Mouse (Mus musculus) small intestine, adult 2 months (tissue): ENCODE results near the gene Il16. TPM values are rescaled to one million over a fixed set of nuclear protein-coding genes. Genes with fewer than 3 reads are reported as not detected.

ENCODE experiments used
- H3K27ac ChIP-seq: fragments of 200-500 bp; 2 replicates; pipeline ENCODE4 v1.5.1; 2012; ENCODE audit warnings: low read depth, low read length, control low read depth, inconsistent platforms; ENCODE audit not compliant: insufficient read depth
- H3K27me3 ChIP-seq: fragments of 200-500 bp; 2 replicates; pipeline ENCODE4 v1.6.1; 2012; ENCODE audit warnings: mild to moderate bottlenecking, moderate library complexity, low read length, inconsistent platforms; ENCODE audit not compliant: control insufficient read depth, insufficient read depth
- H3K36me3 ChIP-seq: fragments of 200-500 bp; 2 replicates; pipeline ENCODE4 v1.6.1; 2012; ENCODE audit warnings: mild to moderate bottlenecking, low read length, control low read depth, inconsistent platforms; ENCODE audit not compliant: control insufficient read depth, insufficient read depth
- H3K4me1 ChIP-seq: fragments of 200-500 bp; 2 replicates; pipeline ENCODE4 v1.6.1; 2012; ENCODE audit warnings: low read length, inconsistent platforms, mixed read lengths; ENCODE audit not compliant: control insufficient read depth, insufficient read depth, insufficient read length
- H3K4me3 ChIP-seq: fragments of 200-500 bp; 2 replicates; pipeline ENCODE4 v1.5.1; 2012; ENCODE audit warnings: low read depth, mild to moderate bottlenecking, control low read depth, inconsistent platforms, low read length, moderate library complexity
- CTCF ChIP-seq: fragments of 200-500 bp; IDR thresholded peaks from 2 replicates; pipeline ENCODE4 v1.5.1; 2012; ENCODE audit warnings: low read depth, mild to moderate bottlenecking, control low read depth, inconsistent platforms, low read length, moderate library complexity, mixed read lengths; ENCODE audit not compliant: insufficient replicate concordance, insufficient read length; ENCODE audit errors: extremely low read depth
- POLR2A ChIP-seq: fragments of 200-500 bp; IDR thresholded peaks from 2 replicates; pipeline ENCODE4 v1.6.1; 2012; ENCODE audit warnings: low read depth, mild to moderate bottlenecking, control low read depth, inconsistent platforms, low read length, moderate library complexity
- WGBS: fragments of 180-500 bp; shearing (Covaris S2); methylation state at CpG from one replicate; pipeline ENCODE4 v1.1.7; 2018; 5-methylcytosine and 5-hydroxymethylcytosine counted together
- polyA plus RNA-seq: library from polyadenylated mRNA; depleted of rRNA; stranded (reverse); fragments of >200 nt; gene quantifications from 2 replicates; pipeline ENCODE4 v1.2.3, GENCODE M21; 2012

Il16 gene
- polyA plus RNA-seq, 1 experiment, result 6.3 TPM

DNA sequence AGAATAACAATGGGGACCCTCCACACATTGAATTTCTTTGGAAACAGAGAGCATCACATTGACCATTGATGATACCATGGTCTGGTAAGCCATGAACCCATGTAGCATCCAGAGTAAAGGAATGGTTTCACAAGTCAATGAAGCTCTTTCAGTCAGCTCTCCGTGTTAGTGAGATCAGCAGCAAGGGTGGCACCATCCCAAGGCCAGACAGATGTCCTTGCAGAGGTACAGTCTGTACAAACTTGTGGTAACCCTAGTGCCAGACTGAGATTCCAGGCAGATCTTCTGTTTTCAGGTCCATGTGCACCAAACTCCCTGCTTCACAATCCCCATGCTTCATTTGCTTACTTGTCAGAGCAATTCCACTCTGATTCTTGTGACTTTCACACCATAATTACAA lies 121.5 kb downstream of the Il16 start:
- TF ChIP-seq POLR2A, result no peak
- TF ChIP-seq CTCF, result no peak
- Histone ChIP-seq H3K27ac (no peak overlapping the region), H3K4me1 (peaks cover 8% of the 10 kb centered on the region; the same call in 1 of the 2 replicates), H3K27me3 (no peaks in the 10 kb centered on the region; the same call in 1 of the 2 replicates), H3K4me3 (no peak overlapping the region), H3K36me3 (no peaks in the 10 kb centered on the region)
- 94% methylated on average over 1 of the region's 1 CpGs for WGBS

- Histone ChIP-seq H3K27me3 (no peaks in the 10 kb centered on the region; the same call in 1 of the 2 replicates), H3K4me1 (peaks cover 9% of the 10 kb centered on the region; the same call in 1 of the 2 replicates), H3K4me3 (no peak overlapping the region), H3K27ac (no peak overlapping the region), H3K36me3 (no peaks in the 10 kb centered on the region)
- WGBS, result 93% methylated on average over 6 of the region's 6 CpGs
- TF ChIP-seq POLR2A, result no peak
- TF ChIP-seq CTCF, result no peak
These were observed 122.9 kb downstream of the Il16 start for GRCm38 (mm10) chr7:83622582-83622981.

GRCm38 (mm10) chr7:83618709-83619108 lies 126.8 kb downstream of the Il16 start:
- TF ChIP-seq CTCF (no peak), POLR2A (no peak)
- 81% methylated on average over 1 of the region's 1 CpGs for whole genome bisulfite sequencing
- H3K4me1 ChIP-seq, result peaks cover 2% of the 10 kb centered on the region; the same call in 1 of the 2 replicates

GRCm38 (mm10) chr7:83616268-83616667 lies 129.3 kb downstream of the Il16 start:
- 79% methylated on average over 3 of the region's 3 CpGs for WGBS
- no peaks in the 10 kb centered on the region for H3K36me3 ChIP-seq
- no peak overlapping the region for H3K27ac ChIP-seq
- TF ChIP-seq POLR2A, result no peak
- no peak for TF ChIP-seq CTCF
- peaks cover 5% of the 10 kb centered on the region; the same call in 1 of the 2 replicates for H3K4me1 ChIP-seq
- H3K4me3 ChIP-seq, result no peak overlapping the region
- H3K27me3 ChIP-seq, result no peaks in the 10 kb centered on the region

More at GRCm38 (mm10) chr7:83618709-83619108, 126.8 kb downstream of the Il16 start:
- no peaks in the 10 kb centered on the region for H3K27me3 ChIP-seq
- H3K4me3 ChIP-seq, result no peak overlapping the region
- no peak overlapping the region for H3K27ac ChIP-seq
- no peaks in the 10 kb centered on the region for H3K36me3 ChIP-seq

DNA sequence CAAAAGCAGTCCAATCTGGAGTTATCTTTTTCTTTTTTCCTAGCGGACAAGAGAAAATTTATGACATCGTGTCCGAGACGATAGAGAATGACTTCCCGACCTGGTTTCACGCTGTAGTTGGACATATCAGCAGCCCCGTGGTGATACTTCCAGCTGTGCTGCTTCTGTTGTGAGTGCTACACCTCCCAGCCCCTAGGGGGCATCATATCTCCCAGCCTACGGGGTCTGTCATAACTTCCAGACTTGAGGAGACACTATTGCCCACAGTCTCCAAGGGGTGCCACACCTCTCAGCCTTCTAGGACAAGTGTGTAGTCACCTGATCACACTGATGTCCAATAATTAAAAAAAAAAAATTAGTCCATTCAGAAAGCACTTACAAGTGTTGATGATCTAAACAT lies 129.7 kb downstream of the Il16 start:
- no peak overlapping the region for H3K4me3 ChIP-seq
- peaks cover 5% of the 10 kb centered on the region; the same call in 1 of the 2 replicates for H3K4me1 ChIP-seq
- H3K27me3 ChIP-seq, result no peaks in the 10 kb centered on the region
- TF ChIP-seq POLR2A, result no peak
- peak; percentile 28; the same call in 1 of the 2 replicates for TF ChIP-seq CTCF
- 88% methylated on average over 8 of the region's 8 CpGs for WGBS
- H3K36me3 ChIP-seq, result no peaks in the 10 kb centered on the region
- no peak overlapping the region for H3K27ac ChIP-seq

GRCm38 (mm10) chr7:83615272-83615671 lies 130.3 kb downstream of the Il16 start:
- TF ChIP-seq CTCF, result no peak
- no peak for TF ChIP-seq POLR2A

DNA sequence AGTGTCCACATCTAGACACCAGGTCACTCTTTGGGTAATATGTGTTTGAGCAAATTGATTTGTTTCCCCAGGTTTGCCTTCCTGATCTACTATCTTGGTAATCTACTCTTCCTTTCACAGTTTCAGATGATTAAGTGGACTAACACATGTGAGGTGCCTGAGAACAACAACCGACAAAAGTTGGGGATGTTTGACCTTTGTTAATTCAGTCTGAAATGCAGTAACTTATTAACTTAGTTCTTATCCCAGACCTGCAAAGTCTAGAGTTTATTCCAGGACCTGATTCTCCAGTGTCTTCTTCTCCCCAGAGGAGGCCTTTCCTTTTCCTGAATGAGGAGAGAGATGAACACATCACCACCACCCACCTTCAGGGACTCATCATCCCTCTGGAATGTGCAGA lies 133.6 kb downstream of the Il16 start:
- Histone ChIP-seq H3K27ac (no peak overlapping the region), H3K4me1 (peaks cover 3% of the 10 kb centered on the region; the same call in 1 of the 2 replicates), H3K36me3 (no peaks in the 10 kb centered on the region), H3K27me3 (no peaks in the 10 kb centered on the region), H3K4me3 (no peak overlapping the region)
- TF ChIP-seq POLR2A (no peak), CTCF (no peak)
- 26% methylated on average over 1 of the region's 1 CpGs for WGBS

More at GRCm38 (mm10) chr7:83615272-83615671, 130.3 kb downstream of the Il16 start:
- WGBS, result 95% methylated on average over 3 of the region's 3 CpGs
- H3K4me1 ChIP-seq, result peaks cover 5% of the 10 kb centered on the region; the same call in 1 of the 2 replicates
- no peaks in the 10 kb centered on the region for H3K27me3 ChIP-seq
- H3K4me3 ChIP-seq, result no peak overlapping the region
- H3K36me3 ChIP-seq, result no peaks in the 10 kb centered on the region
- H3K27ac ChIP-seq, result no peak overlapping the region
